Mouse (Mus musculus) left cerebral cortex, adult 2 months (tissue): ENCODE data around the gene Arnt2. TPM values are rescaled to one million over a fixed set of nuclear protein-coding genes. Genes with fewer than 3 reads are reported as not detected.
A peak's percentile ranks its signal among the peaks of the same experiment; 100 is the strongest.

Source experiments
- DNase-seq, 2 experiments: peaks; one replicate each; pipeline ENCODE4 v3.0.0; 2021 to 2022; ENCODE audit warnings: low spot score in 2 of 2, mixed read lengths in 1 of 2; ENCODE audit errors: extremely low spot score in 1 of 2
- H3K27ac ChIP-seq: fragments of 200-600 bp; 2 replicates; pipeline ENCODE4 v1.8.1; 2022
- H3K4me3 ChIP-seq: fragments of 200-600 bp; 2 replicates; pipeline ENCODE4 v1.8.1; 2022
- CTCF ChIP-seq: fragments of 200-600 bp; IDR thresholded peaks from 2 replicates; pipeline ENCODE4 v1.8.1; 2022; ENCODE audit warnings: antibody characterized with exemption, mild to moderate bottlenecking, moderate library complexity
- intact Hi-C: fragments of 180-260 bp; cut with DNase I; formaldehyde crosslinking; loops from one replicate; pipeline ENCODE4 v1.15.1; 2025
- total RNA-seq, 2 experiments: library from RNA; stranded (reverse); gene quantifications; 2 replicates each; pipeline ENCODE4 v1.2.3; 2021

Arnt2 gene
- total RNA-seq, 2 experiments from 2014 or later: 253 to 266 TPM

GRCm38 (mm10) chr7:84336907-84337306 is 73.1 kb downstream of the Arnt2 start:
- Histone ChIP-seq H3K27ac (no peak overlapping the region), H3K4me3 (no peak overlapping the region)
- DNase-seq: no peak
- no peak for TF ChIP-seq CTCF
- intact Hi-C loops: no loop called here

- intact Hi-C loops: no loop called here
- TF ChIP-seq CTCF: no peak
- DNase-seq: no peak
Observed at GRCm38 (mm10) chr7:84336580-84336886, 73.4 kb downstream of the Arnt2 start.

DNA sequence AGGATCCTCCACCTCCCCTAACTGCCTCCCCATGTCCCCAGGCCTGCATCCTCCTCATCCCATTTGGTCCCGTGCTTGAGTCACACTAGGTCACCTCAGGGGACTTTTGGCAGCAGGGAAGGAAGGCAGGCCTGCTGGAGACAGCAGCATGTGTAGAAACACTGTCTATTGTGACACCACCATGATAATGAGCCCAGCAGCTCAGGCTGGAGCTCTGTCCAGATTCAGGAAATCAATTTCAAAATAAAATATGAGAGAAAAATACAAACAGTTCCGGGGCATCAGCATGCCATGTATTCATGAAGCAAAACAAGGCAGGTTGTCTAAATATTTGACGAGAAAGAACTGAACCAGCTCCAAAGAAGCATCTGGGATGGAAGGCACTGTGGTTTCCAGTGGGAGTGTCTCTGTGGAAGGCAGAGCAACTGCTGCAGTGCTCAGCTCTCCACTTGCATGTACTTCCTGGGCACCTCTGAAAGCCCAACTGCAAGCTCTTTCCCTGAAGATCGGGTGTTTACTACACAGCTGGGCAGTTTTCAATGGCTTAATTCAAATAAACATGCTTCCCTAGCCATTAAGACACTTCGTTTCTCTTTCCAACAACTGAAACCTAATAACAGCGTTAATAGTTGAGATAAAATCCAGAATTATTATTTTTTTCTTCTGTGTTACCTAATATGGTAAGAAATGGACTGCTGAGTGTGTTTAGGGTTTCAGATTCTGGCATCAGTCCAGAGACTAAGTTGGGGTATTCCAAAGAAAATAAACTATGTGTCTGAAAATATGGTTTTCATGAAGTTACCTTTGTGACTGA is 74.0 kb downstream of the Arnt2 start:
- intact Hi-C loops: no loop called here
- DNase-seq: no peak
- TF ChIP-seq CTCF: no peak
- Histone ChIP-seq H3K27ac (no peak overlapping the region; the same call in 1 of the 2 replicates), H3K4me3 (no peak overlapping the region)

More at GRCm38 (mm10) chr7:84336580-84336886, 73.4 kb downstream of the Arnt2 start:
- Histone ChIP-seq H3K4me3 (no peak overlapping the region), H3K27ac (no peak overlapping the region)

- peak overlapping the region; percentile 63 for H3K27ac ChIP-seq
- intact Hi-C loops: no loop called here
- H3K4me3 ChIP-seq: no peak overlapping the region
- DNase-seq: no peak
- TF ChIP-seq CTCF: no peak
Observed at GRCm38 (mm10) chr7:84333996-84334395, 76.0 kb downstream of the Arnt2 start.

- no peak overlapping the region for H3K4me3 ChIP-seq
- H3K27ac ChIP-seq: no peak overlapping the region; the same call in 1 of the 2 replicates
- TF ChIP-seq CTCF: no peak
- no peak for DNase-seq
- intact Hi-C loops: no loop called here
Observed at GRCm38 (mm10) chr7:84332295-84333168, 77.4 kb downstream of the Arnt2 start.

DNA sequence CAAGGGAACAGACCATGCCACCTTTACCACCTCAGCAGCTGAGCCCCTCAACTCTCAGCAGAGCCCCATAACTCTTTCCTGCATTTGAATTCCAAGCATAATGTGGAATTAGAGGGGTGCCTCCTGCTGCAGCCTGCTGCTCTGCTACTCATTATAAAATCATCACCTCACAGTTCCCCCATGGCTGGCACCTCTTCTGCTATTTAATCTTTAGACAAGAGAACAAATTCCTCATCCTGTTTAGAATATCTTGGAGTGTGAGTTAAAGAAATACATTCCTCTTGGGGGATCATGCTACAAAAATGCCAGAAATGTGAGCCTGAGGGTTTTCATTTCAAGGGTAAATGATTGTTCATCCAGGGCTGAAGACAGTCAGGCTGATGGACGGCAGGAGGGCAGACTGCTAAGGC is 80.8 kb downstream of the Arnt2 start:
- intact Hi-C loops: no loop called here
- H3K4me3 ChIP-seq: no peak overlapping the region
- no peak for DNase-seq
- H3K27ac ChIP-seq: no peak overlapping the region; the same call in 1 of the 2 replicates
- no peak for TF ChIP-seq CTCF

DNA sequence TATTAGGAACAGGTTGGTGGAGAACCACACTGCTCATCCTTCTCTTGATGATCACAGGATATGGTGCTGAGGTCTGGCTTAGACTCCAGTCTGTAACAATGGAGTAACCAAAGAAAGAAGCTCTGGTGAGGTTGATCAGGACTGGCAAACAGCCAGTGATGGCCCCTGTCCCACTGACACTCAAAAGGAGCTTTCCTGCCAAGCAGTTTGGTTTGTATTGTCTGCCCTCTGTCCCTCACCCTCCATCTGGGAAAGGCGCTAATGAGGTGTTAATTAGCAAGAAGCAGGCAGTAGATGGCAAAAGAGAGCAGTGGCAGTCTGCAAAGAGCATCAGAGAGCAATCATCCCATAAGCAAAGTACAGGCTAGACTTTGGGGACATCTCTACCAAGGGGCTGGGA is 81.2 kb downstream of the Arnt2 start:
- H3K4me3 ChIP-seq: no peak overlapping the region
- intact Hi-C loops: no loop called here
- H3K27ac ChIP-seq: no peak overlapping the region; the same call in 1 of the 2 replicates
- TF ChIP-seq CTCF: no peak
- DNase-seq: no peak

GRCm38 (mm10) chr7:84325570-84326328 is 84.2 kb downstream of the Arnt2 start:
- no peak for DNase-seq
- Histone ChIP-seq H3K4me3 (no peak overlapping the region), H3K27ac (peak overlapping the region; percentile 41)
- TF ChIP-seq CTCF: no peak
- intact Hi-C loops: no loop called here

DNA sequence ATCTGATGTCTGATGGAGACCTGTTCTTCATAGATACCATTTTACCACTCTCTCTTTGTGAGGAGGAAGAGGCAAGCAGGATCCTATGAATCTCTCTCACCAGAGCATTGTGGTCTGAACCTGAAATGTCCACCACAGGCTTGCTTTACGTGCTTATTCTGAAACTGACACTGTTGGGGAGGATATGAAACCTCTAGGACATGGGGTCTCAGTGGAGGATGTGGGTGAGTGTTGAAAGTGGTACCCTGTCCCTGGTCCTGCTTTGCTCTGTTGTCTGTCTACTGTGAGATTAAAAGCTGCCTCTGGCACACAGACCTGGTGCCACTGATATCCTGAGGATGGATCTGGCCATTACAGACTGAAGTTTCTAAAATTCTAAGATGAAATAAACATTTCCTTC is 88.4 kb downstream of the Arnt2 start:
- TF ChIP-seq CTCF: no peak
- intact Hi-C loops: no loop called here
- DNase-seq: no peak
- no peak overlapping the region for H3K4me3 ChIP-seq
- peak overlapping the region; percentile 36; the same call in 1 of the 2 replicates for H3K27ac ChIP-seq

DNA sequence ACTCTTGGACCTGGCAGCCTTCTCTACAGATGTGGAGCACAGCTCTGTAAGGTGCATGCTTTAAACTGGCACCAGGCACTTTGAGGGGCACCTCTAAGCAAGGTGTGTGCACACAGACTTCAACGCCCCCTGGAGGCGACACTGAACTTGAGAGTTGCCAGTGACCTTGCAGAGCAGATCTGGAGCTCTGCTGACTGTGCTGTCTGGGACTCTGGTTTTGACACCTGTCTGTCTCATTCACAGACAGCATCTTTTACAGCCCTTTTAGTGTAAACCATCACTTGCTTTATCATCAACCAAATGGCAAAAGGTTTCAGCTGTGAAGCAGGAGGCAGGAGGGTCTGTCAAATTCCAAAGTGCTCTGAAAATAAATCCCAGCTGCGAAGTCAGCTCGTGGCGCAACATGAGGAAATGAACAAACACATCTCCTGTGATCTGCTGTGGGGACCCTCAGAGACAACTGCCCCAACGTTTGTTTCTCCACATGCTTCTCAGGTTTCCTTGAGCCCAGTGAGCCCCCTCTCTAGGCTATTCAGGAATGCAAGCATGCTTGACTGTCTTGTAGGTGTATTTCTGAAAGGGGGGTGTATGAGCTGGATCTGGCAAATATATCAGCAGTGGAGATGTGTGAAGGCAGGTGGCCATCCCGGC is 94.5 kb downstream of the Arnt2 start:
- intact Hi-C loops: no loop called here
- Histone ChIP-seq H3K27ac (no peak overlapping the region; the same call in 1 of the 2 replicates), H3K4me3 (no peak overlapping the region)
- TF ChIP-seq CTCF: peak; percentile 23; the same call in 1 of the 2 replicates
- no peak for DNase-seq

- no peak for TF ChIP-seq CTCF
- no peak overlapping the region for H3K4me3 ChIP-seq
- intact Hi-C loops: no loop called here
- no peak overlapping the region for H3K27ac ChIP-seq
- DNase-seq: no peak
Observed at GRCm38 (mm10) chr7:84314742-84315141, 95.2 kb downstream of the Arnt2 start.
